Mouse (Mus musculus) forebrain, postnatal 0 days (tissue): ENCODE measurements at regions not wholly inside any gene's neighbourhood (a gene's known extent, or its start where the extent isn't known, plus 50 kb on each side); places are given as distances from the start of the nearest gene placed in this dataset.
A peak's percentile ranks its signal among the peaks of the same experiment; 100 is the strongest.

ENCODE experiments used
- ATAC-seq: fragments of 200-750 bp; cut with Nextera tagmentation; 2 replicates; pipeline ENCODE4 v1.8.0; 2017; ENCODE audit warnings: mild to moderate bottlenecking, moderate library complexity
- DNase-seq: peaks from one replicate; pipeline ENCODE4 v3.0.0-alpha.2; 2015
- H3K27ac ChIP-seq: fragments of 300-500 bp; sonication (generic); 2 replicates; pipeline ENCODE4 v1.5.1; 2014; ENCODE audit warnings: low read depth, mild to moderate bottlenecking, antibody characterized with exemption, low read length, moderate library complexity, mixed read lengths
- H3K27me3 ChIP-seq: fragments of 300-500 bp; sonication (generic); 2 replicates; pipeline ENCODE4 v1.6.1; 2014; ENCODE audit warnings: mild to moderate bottlenecking, low read length, mixed read lengths; ENCODE audit not compliant: insufficient read depth
- H3K36me3 ChIP-seq: fragments of 300-500 bp; sonication (generic); 2 replicates; pipeline ENCODE4 v1.6.1; 2014; ENCODE audit warnings: mild to moderate bottlenecking, moderate library complexity; ENCODE audit not compliant: insufficient read depth
- H3K4me1 ChIP-seq: fragments of 300-500 bp; sonication (generic); 2 replicates; pipeline ENCODE4 v1.6.1; 2014; ENCODE audit warnings: antibody characterized with exemption; ENCODE audit not compliant: insufficient read depth
- H3K4me2 ChIP-seq: fragments of 300-500 bp; sonication (generic); 2 replicates; pipeline ENCODE4 v1.6.1; 2014; ENCODE audit warnings: low read depth, mild to moderate bottlenecking, moderate library complexity
- H3K4me3 ChIP-seq: fragments of 300-500 bp; sonication (generic); 2 replicates; pipeline ENCODE4 v1.5.1; 2014; ENCODE audit warnings: low read depth, low read length, mixed read lengths
- H3K9ac ChIP-seq: fragments of 300-500 bp; sonication (generic); 2 replicates; pipeline ENCODE4 v1.6.1; 2014; ENCODE audit warnings: mild to moderate bottlenecking
- H3K9me3 ChIP-seq: fragments of 300-500 bp; sonication (generic); 2 replicates; pipeline ENCODE4 v1.6.1; 2016; ENCODE audit warnings: low read length
- CTCF ChIP-seq: sonication (generic); IDR thresholded peaks from 2 replicates; pipeline ENCODE4 v1.5.1; 2016; ENCODE audit warnings: antibody characterized with exemption, control low read depth, low read depth
- WGBS: fragments of 180-500 bp; shearing (Covaris S2); extraction: QIAGEN DNeasy Blood & Tissue Kit; methylation state at CpG from one replicate; pipeline ENCODE4 v1.1.7; 2014; 5-methylcytosine and 5-hydroxymethylcytosine counted together

GRCm38 (mm10) chr17:62464228-62464627, 416.9 kb downstream of the Efna5 start:
- WGBS, result 75% methylated on average over 4 of the region's 4 CpGs
- DNase-seq, result no peak
- H3K36me3 ChIP-seq, result no peaks in the 10 kb centered on the region
- no peak for ATAC-seq
- no peaks in the 10 kb centered on the region for H3K9me3 ChIP-seq
- no peak overlapping the region for H3K4me3 ChIP-seq
- no peaks in the 10 kb centered on the region for H3K27me3 ChIP-seq
- H3K4me2 ChIP-seq, result no peak overlapping the region
- H3K4me1 ChIP-seq, result no peaks in the 10 kb centered on the region
- no peak overlapping the region for H3K9ac ChIP-seq
- H3K27ac ChIP-seq, result no peak overlapping the region
- no peak for TF ChIP-seq CTCF

GRCm38 (mm10) chr17:62461304-62462245, 419.5 kb downstream of the Efna5 start:
- Histone ChIP-seq H3K27ac (no peak overlapping the region), H3K9ac (no peak overlapping the region), H3K4me3 (no peak overlapping the region), H3K27me3 (no peaks in the 10 kb centered on the region), H3K9me3 (no peaks in the 10 kb centered on the region), H3K4me1 (no peaks in the 10 kb centered on the region), H3K4me2 (no peak overlapping the region), H3K36me3 (no peaks in the 10 kb centered on the region)
- no peak for TF ChIP-seq CTCF
- WGBS, result 85% methylated on average over 17 of the region's 17 CpGs
- no peak for ATAC-seq
- peak; percentile 14 for DNase-seq

GRCm38 (mm10) chr17:62458964-62459363, 422.2 kb downstream of the Efna5 start:
- peak; percentile 67 for DNase-seq
- Histone ChIP-seq H3K27ac (no peak overlapping the region), H3K4me1 (no peaks in the 10 kb centered on the region), H3K27me3 (no peaks in the 10 kb centered on the region), H3K4me2 (no peak overlapping the region), H3K9me3 (no peaks in the 10 kb centered on the region), H3K36me3 (no peaks in the 10 kb centered on the region), H3K4me3 (no peak overlapping the region), H3K9ac (no peak overlapping the region)
- peak; percentile 61 for TF ChIP-seq CTCF
- no peak for ATAC-seq
- 46% methylated on average over 7 of the region's 7 CpGs for WGBS

DNA sequence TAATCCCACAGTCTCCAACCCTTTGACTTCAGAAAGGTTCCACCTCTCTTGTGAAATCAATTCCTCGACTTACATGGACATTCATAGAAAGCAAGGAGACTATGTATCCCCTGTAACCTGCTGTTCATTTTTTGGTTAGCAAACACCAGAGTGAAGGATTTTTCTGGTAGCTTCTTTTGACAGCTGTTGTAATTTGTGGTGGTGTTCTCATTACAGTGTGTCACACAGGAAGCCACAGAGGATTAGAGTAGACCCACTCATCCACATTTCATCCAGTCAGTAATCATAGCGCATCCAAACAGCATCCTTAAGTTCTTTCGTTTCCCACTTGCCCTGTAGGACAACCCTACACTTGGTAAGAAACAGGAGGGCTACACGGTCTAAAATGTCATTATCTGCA, 443.1 kb downstream of the Efna5 start:
- no peak for DNase-seq
- Histone ChIP-seq H3K36me3 (no peaks in the 10 kb centered on the region), H3K27me3 (no peaks in the 10 kb centered on the region), H3K4me3 (no peak overlapping the region), H3K4me1 (no peaks in the 10 kb centered on the region), H3K27ac (no peak overlapping the region), H3K9me3 (no peaks in the 10 kb centered on the region), H3K4me2 (no peak overlapping the region), H3K9ac (no peak overlapping the region)
- TF ChIP-seq CTCF, result no peak
- ATAC-seq, result no peak
- 93% methylated on average over 4 of the region's 4 CpGs for WGBS

DNA sequence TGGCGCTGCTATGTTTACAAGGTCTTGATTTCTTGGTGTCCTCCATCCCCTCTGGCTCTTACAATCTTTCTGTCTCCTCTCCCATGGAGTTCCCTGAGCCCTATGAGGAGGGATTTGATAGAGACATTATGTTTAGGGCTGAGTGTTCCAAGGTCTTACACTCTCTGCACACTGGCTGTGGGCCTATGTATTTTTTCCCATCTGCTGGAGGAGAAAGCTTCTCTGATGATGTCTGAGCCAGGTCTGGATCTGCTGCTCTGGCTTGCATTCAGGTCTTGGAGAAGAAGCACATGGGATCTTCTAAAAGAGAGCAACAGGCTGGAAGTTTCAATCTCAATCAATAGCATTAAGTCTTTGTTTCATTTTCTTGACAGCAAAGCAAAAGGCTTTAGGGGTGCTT, 445.1 kb downstream of the Efna5 start:
- H3K4me1 ChIP-seq, result no peaks in the 10 kb centered on the region
- H3K4me2 ChIP-seq, result no peak overlapping the region
- ATAC-seq (no peak), DNase-seq (no peak)
- no peaks in the 10 kb centered on the region for H3K27me3 ChIP-seq
- TF ChIP-seq CTCF, result no peak
- H3K9me3 ChIP-seq, result no peaks in the 10 kb centered on the region
- 91% methylated on average over 1 of the region's 1 CpGs for WGBS
- no peak overlapping the region for H3K4me3 ChIP-seq
- no peak overlapping the region for H3K9ac ChIP-seq
- no peaks in the 10 kb centered on the region for H3K36me3 ChIP-seq
- no peak overlapping the region for H3K27ac ChIP-seq

- WGBS, result 80% methylated on average over 11 of the region's 11 CpGs
- DNase-seq, result no peak
- TF ChIP-seq CTCF, result no peak
- no peaks in the 10 kb centered on the region for H3K27me3 ChIP-seq
- H3K4me2 ChIP-seq, result no peak overlapping the region
- H3K9me3 ChIP-seq, result no peaks in the 10 kb centered on the region
- no peaks in the 10 kb centered on the region for H3K4me1 ChIP-seq
- no peaks in the 10 kb centered on the region for H3K36me3 ChIP-seq
- no peak overlapping the region for H3K9ac ChIP-seq
- H3K27ac ChIP-seq, result no peak overlapping the region
- H3K4me3 ChIP-seq, result no peak overlapping the region
- ATAC-seq, result no peak
Observed at GRCm38 (mm10) chr17:62423476-62424385, 457.4 kb downstream of the Efna5 start.

DNA sequence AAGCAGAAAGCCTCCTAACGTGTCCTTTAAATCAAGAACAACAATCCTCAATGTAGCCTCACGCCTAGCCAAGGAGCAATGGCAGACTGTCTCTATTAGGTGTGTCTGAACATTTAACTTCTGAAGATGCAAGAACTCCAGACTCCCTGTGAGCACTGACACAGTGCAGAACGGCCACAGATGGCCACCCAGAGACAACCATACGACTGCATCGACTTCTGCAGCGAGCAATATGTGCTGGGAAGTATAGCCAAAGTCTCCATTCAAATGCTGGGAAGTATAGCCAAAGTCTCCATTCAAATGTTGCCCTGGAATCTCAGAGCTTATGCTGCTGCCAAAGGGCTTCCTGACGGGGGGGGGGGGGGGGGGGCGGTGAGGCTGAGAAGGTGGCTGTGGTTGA, 463.5 kb downstream of the Efna5 start:
- H3K4me1 ChIP-seq, result no peaks in the 10 kb centered on the region
- H3K4me3 ChIP-seq, result no peak overlapping the region
- H3K36me3 ChIP-seq, result no peaks in the 10 kb centered on the region
- no peak overlapping the region for H3K4me2 ChIP-seq
- no peak overlapping the region for H3K9ac ChIP-seq
- H3K27ac ChIP-seq, result no peak overlapping the region
- TF ChIP-seq CTCF, result no peak
- 58% methylated on average over 7 of the region's 8 CpGs for WGBS
- ATAC-seq (peak; percentile 90), DNase-seq (peak; percentile 50)
- no peaks in the 10 kb centered on the region for H3K27me3 ChIP-seq
- H3K9me3 ChIP-seq, result no peaks in the 10 kb centered on the region
